Mouse (Mus musculus) left cerebral cortex, postnatal 4 days (tissue): ENCODE measurements around the gene Sox1. TPM values are rescaled to one million over a fixed set of nuclear protein-coding genes. Genes with fewer than 3 reads are reported as not detected.

Experiments used
- DNase-seq: peaks from one replicate; pipeline ENCODE4 v3.0.0-alpha.2; 2022
- intact Hi-C: fragments of 180-260 bp; cut with DNase I; formaldehyde crosslinking; loops from one replicate; pipeline ENCODE4 v1.15.1; 2025
- total RNA-seq, 2 experiments: library from RNA; stranded (reverse); gene quantifications; 2 replicates each; pipeline ENCODE4 v1.2.3; 2021

Sox1 gene
- total RNA-seq, result 10 to 100 TPM; 15.0 to 20.7 TPM

GRCm38 (mm10) chr8:12395071-12396031 lies at the start of gene Sox1:
TSS of gene Sox1 (plus strand) at chr8:12395295.
- peak; percentile 83 for DNase-seq

GRCm38 (mm10) chr8:12345881-12346280 lies 49.2 kb upstream of the Sox1 start:
- DNase-seq, result no peak
- intact Hi-C loops, result no loop called here

More at GRCm38 (mm10) chr8:12395071-12396031, at the start of gene Sox1:
- intact Hi-C loops, result no loop called here

- intact Hi-C loops, result no loop called here
- DNase-seq, result no peak
These were observed 48.2 kb upstream of the Sox1 start for GRCm38 (mm10) chr8:12346870-12347269.

- DNase-seq, result no peak
- intact Hi-C loops, result no loop called here
These were observed 46.8 kb upstream of the Sox1 start for GRCm38 (mm10) chr8:12348306-12348705.

- intact Hi-C loops, result no loop called here
- no peak for DNase-seq
These were observed 45.5 kb upstream of the Sox1 start for GRCm38 (mm10) chr8:12349591-12349990.

GRCm38 (mm10) chr8:12351121-12351520 lies 44.0 kb upstream of the Sox1 start:
- intact Hi-C loops, result no loop called here
- DNase-seq, result no peak

GRCm38 (mm10) chr8:12354406-12355025 lies 40.6 kb upstream of the Sox1 start:
- intact Hi-C loops, result no loop called here
- no peak for DNase-seq

- intact Hi-C loops, result no loop called here
- DNase-seq, result no peak
These were observed 26.9 kb upstream of the Sox1 start for GRCm38 (mm10) chr8:12368161-12368560.

- intact Hi-C loops, result no loop called here
- DNase-seq, result no peak
These were observed 26.2 kb upstream of the Sox1 start for GRCm38 (mm10) chr8:12368856-12369255.

- intact Hi-C loops, result loop anchor here (10.0 kb wide), 1 partner anchor 216 kb away; no protein-coding TSS in a partner anchor
- no peak for DNase-seq
These were observed 14.0 kb upstream of the Sox1 start for GRCm38 (mm10) chr8:12381111-12381510.

GRCm38 (mm10) chr8:12382707-12383561 lies 12.2 kb upstream of the Sox1 start:
- intact Hi-C loops, result loop anchor here (10.0 kb wide), 1 partner anchor 218 kb away; no protein-coding TSS in a partner anchor
- DNase-seq, result no peak

- peak; percentile 39 for DNase-seq
- intact Hi-C loops, result loop anchor here (10.0 kb wide), 1 partner anchor 219 kb away; no protein-coding TSS in a partner anchor
These were observed 10.9 kb upstream of the Sox1 start for GRCm38 (mm10) chr8:12383979-12384890.

GRCm38 (mm10) chr8:12384996-12385685 lies 10.0 kb upstream of the Sox1 start:
- intact Hi-C loops, result loop anchor here (10.0 kb wide), 1 partner anchor 220 kb away; no protein-coding TSS in a partner anchor
- peak; percentile 34 for DNase-seq

- no peak for DNase-seq
- intact Hi-C loops, result loop anchor here (10.0 kb wide), 1 partner anchor 221 kb away; no protein-coding TSS in a partner anchor
These were observed 9.2 kb upstream of the Sox1 start for GRCm38 (mm10) chr8:12385686-12386488.

- no peak for DNase-seq
- intact Hi-C loops, result loop anchor here (10.0 kb wide), 1 partner anchor 222 kb away; no protein-coding TSS in a partner anchor
These were observed 8.4 kb upstream of the Sox1 start for GRCm38 (mm10) chr8:12386530-12387222.

GRCm38 (mm10) chr8:12387223-12387860 lies 7.8 kb upstream of the Sox1 start:
- DNase-seq, result no peak
- intact Hi-C loops, result loop anchor here (10.0 kb wide), 1 partner anchor 223 kb away; no protein-coding TSS in a partner anchor

- intact Hi-C loops, result loop anchor here (10.0 kb wide), 1 partner anchor 223 kb away; no protein-coding TSS in a partner anchor
- DNase-seq, result no peak
These were observed 7.2 kb upstream of the Sox1 start for GRCm38 (mm10) chr8:12387901-12388300.
